Mouse (Mus musculus) testis, postnatal 14 days (tissue): Measurements from ENCODE around the gene Rgs6.

Source experiments
- DNase-seq: peaks from one replicate; pipeline ENCODE4 v3.0.0; 2021; ENCODE audit warnings: low spot score

Rgs6 gene

DNA sequence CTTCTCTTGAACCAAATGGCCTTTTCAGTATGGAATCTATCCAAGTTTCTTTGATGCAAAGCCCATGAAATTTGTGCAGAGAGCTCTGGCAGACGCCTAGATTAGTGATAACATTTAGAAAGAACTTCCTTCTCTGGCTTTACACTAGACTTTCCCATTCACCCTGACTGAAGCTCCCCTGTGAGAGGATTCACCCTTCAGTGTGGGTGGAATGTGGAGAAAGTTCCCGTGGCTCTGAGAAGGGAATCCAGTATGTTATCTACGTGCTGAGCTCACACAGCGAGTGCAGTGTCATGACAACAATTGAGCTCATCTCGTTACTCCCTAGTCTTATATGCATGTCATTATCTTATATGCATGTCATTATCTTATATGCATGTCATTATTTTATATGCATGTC, 61.9 kb downstream of the Rgs6 start:
- no peak for DNase-seq

DNA sequence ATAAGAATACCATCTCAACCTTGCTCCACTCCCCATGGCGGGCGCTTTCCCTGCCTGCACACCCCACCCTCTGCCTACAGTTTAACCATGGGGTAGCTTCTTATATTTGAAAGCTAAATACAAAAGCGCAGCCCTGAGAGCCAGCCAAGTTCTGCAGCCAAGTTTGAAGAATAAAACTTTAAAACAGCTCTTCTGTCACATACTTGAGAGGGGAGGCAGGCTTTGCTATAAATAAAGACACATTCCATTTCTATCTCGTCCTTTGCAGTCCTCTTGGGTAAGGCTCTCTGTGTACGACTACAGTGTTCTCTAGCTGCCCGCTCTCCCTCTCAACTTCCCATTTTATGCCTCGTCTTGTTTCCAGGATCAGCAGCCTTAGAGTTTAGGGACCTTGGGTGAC, 76.5 kb downstream of the Rgs6 start:
- no peak for DNase-seq

DNA sequence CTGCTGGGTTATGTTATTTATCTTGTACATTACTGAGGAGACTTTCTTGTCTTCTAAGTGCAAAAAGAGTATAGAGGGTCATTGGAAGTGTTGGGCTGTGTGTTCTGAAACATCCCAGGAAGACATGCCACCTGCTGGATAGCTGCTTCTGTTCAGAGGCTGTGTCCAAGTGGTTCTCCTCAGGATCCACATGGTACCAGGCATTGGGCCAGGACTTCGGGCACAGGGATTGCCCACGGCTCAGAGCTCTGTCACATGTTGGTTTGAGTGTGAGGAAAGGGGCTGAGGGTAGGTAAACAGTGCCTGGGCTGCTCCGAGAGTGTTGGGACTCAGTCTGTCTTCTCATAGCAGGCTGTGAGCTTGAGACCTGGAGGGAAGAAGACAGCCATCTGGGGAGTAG, 79.3 kb downstream of the Rgs6 start:
- no peak for DNase-seq

DNA sequence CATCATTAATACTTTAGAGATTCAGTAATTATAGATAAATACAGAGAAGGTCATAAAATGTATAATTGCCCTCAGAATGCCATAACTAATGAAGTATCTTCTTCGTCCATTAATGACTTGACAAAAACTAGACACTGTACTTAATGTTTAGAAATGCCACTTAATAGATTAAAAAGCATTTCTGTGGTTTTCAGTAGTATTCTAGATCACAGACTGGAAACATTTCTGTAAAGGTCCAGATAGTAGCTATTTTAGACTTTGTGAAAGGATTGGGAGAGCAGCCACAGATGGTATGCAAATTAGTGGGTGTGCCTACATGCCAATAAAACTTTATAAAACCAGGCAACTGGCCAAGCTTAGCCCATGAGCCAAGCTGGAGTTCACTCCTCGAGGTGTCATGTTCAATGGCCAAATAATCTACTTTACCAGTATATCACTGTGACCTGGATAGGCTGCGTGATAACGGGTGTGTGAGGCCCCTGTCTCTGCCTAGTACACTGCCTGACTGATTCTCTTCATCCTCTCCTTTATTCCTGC, 82.2 kb downstream of the Rgs6 start:
- DNase-seq = no peak

DNA sequence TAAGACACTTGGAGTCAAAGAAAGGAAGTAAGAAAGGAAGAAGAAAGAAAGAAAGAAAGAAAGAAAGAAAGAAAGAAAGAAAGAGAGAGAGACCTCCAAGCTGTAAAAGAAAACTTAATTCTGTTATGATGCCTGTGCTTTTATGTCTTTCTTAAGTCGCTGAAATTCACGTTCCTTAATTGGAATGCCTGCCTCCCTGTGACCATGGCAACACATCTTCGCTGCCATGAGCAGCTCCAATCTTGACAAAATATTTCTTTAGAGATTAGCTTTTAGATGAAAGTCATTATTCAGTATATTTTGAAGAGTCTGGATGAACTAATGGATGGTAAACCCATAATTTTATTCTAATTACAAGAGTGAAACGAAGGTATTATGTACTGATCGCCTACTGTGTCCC, 83.5 kb downstream of the Rgs6 start:
- no peak for DNase-seq

DNA sequence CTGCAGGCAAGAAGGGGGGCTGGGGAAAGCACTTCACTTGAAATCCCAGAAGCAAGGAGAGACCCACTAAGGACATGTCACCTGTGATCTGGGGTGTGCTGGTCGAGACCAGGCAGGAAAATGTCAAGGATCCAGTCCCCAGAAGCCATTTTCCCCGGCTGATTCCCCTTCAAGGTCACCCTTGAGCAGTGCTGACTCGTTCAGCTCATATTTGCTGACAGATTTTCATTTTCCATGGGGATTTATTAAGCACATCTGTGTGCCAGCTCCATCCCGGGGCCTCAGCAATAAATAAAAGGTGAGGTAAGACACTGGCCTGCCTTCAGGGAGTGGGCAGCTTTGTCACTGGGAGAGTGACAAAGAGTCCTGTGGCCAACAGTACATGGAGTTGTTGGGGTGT, 87.0 kb downstream of the Rgs6 start:
- DNase-seq = no peak

DNA sequence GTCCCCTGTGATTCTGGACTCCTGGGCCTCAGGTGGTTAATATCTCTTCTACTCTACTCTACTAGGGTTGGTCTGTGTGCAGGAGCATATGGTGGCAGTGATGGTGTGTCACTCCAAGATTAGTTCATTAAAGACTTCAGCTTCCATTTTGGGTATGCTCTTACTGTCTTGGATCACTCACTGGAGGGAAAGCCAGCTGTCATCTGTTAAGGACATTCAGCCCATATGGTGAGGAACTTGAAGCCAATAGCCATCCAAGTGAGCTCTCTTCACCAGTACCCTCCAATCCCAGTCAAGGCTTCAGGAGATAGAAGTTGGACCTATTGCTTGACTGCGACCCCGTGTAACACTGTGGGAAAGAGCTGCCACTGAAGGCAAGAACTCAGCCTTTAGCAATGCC, 98.9 kb downstream of the Rgs6 start:
- DNase-seq = no peak

DNA sequence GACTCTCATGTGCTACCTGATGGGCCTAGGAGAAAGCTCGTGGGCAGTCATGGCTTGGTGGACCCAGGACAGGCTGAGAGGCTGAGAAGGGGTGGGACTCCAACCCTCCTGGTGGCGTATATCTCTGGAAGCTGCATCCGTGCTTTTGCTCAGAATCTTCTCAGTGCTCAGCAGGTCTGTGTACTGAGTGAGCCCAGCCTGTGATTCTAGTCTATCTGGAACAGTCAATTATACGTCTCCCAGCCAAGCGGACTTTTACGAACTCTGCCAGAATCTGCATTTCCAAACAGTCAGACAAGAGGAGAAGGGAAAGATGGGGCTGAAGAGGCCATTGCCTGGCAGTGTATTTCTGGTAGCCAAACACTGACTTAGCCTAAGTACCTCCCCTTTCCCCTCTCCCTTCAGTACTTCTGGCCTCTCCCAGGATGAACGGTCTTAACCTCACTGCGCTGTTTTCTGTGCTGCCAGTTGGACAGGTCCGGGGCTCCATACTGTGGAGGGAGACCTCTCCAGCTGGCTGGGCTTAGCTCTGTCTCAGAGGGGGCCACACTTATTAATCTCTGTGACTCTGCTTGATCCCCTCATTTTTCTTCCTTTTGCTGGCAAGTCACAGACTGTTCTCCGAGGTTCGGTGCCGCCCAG, 110.9 kb downstream of the Rgs6 start:
- DNase-seq = no peak

DNA sequence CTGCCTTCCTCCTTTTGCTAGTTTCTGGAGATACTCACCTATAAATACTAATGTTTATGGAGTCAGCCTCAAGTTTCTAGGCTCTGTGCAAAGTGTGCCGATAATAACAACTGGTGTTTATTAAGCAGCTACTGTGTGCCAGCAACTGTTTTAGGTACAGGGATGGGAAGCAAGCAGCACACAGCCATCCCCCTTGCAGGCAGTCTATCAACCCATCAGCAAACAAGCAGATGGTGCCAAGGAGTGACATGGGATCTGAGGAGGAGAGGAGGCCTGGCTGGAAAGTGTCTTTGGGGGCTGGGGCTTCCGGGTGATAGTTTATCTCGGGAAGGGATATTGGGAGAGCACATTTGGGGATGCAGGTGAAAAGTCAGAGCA, 111.4 kb downstream of the Rgs6 start:
- no peak for DNase-seq

DNA sequence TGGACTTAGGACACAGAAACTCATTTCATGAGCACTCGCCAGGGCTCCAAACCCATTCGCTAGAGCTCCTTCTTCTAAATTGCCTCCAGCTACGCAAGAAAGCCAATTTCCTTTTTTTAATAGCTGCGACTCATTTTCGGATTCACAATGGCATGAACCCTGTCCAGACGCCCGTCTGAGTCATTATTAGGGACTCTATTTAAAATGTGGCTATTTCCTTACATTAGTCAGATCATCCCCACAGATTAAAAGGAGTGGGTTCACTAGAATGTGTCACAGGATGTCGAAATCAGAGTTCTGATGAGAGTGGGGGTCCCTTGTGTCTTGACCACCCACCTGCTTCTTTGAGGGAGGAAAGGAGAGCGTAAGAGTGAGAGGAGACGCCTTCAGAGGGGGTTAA, 112.1 kb downstream of the Rgs6 start:
- DNase-seq = no peak

DNA sequence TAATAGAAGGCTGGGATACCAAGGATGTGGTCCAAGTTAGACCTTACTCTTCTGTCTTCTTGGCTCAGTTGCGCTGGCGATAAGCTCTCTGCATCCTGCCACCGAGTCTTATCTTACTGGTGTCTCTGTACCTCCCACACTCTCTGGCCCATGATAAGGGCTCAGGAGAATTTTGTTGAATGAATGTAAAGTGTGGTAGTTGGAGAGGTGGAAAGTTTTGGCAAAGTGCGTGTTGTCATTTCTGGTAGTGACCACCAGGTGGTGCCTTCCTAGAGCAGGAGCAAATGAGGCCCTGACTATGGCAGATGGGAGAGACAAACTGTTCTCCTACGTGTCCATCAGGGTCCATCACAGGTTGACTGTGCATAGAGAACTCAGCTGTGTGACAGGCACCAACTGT, 112.7 kb downstream of the Rgs6 start:
- no peak for DNase-seq

DNA sequence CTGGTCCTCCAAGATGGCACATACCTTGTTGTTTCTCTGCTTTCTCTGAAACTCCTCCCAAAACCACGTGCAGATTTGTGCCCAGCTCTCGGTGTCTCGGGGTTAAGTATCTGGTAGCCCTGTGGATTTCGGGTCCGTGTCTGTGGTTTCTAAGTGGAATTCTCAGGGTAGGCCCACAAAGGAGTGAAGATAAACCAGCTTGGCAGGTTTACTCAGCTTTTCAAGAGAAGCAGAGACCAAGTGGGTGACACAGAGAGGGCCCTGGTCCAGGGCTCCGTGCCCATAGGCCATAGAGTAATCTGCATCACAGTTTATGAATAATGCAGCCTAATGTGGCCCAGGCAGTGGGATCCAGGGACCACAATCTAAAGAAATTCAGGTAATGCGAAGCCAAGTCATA, 113.3 kb downstream of the Rgs6 start:
- no peak for DNase-seq

DNA sequence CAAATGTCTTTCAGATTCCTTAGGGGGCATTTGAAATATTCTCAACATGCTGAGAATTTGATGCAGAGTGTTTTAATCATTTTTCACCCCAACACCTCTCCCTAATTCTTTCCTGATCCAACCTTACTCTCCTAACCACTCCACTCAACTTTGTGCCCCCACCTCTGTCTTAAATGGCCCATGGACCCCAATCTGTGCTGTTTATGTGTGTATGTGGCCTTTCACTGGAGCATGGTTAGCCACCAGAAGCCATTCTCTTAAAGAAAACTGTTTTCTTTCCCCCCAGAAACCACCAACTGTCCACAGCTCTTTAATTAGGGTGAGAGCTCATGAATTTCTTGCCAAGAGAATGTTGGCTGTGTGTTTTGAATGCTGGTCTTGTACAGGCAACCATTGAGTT, 122.3 kb downstream of the Rgs6 start:
- no peak for DNase-seq

DNA sequence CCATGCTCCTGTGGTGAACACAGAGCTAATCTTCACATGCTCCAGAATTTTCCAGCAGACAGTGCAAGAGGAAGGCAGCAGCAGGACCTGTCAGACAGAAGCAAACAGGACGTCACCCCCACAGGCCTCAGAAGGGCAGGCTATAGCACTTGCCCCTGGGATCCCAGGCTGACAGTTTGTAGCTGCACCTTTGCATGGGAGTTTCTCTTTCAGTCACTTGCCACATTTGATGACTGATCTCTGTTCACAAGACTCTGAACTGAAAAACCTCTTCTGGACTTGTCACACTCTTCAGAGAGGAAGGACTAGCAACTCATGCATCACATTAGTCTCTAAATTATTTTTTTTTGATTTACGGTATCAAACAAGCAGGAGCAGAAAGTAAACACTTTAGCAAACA, 126.2 kb downstream of the Rgs6 start:
- no peak for DNase-seq

DNA sequence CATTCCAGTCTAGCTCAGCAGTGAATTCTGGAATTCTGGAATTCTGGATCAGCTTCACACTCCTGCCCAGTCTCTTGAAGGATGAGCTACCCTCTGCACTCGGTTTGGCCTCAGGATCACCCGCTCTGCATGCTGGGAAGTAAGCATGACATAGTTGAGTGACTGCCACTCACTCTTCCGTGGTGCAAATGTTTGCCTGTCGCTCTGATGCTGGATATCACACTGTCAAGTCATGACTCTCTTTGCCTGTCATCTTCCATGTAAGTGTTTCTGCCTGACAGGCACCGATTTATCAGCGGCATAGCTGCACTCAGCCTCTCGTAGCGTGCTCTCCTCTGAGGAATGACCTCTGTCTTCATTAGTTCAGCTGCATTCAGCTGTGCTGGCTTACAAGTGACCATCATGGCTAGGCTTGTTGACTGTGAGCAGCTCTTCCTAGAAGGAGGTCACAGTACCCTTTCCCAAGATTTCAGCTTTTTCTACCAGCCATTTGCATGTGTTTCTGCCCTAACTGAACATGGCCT, 135.0 kb downstream of the Rgs6 start:
- no peak for DNase-seq

DNA sequence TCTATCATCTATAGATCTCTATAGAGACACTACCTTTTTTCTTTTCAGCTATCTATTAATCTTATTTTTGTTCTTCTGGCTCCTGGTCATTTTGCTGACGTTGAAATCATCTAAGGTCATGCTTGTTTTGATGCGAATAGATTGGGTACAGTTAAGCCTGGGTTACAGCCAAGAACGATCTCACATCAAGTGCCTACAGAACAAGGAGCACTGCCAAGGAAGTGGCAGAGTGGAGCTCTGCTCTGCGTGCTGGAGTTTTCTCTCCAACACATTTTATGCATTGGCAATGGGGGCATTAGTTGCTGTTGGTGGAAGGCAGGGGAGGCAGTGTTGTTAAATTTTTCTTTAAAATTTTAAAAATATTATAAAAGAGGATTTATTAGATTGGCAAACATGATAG, 138.2 kb downstream of the Rgs6 start:
- DNase-seq = no peak

DNA sequence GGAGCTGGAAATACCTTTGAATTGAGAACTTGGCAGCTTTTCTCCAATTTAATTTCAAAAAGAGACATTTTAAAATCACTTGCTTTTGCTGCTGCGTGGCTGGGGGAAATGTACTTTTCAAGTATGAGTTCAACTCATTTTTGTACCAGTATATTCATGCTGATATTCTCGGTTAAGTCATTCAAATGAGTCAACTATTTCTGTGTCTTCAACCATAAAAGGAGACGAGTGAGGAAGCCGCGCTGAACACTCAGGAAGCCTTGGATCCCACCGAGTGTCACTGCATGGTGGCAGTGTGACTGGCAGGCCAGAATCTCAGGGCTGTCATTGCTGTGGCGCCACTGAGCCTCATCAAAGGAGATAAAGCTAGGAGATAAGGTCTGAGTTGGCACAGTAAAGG, 143.5 kb downstream of the Rgs6 start:
- no peak for DNase-seq

DNA sequence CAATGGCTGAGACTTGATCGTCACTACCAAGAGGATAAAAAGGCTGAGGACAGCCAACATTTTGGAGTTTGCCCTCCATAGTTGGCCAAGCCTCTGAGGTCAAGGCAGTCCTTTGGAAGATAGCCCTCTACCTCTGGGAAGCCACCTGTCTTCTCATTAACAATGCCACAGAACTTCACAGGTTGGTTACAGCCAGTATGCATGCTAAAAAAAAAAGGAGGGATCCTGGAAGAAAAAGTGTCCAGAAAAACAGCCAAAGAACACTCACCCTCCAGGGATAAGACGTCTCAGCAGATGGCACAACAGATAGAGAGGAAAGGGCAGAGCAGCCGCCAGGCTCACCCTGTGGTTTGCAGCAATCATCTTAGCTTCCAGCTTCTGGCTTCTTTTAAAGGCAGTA, 154.9 kb downstream of the Rgs6 start:
- DNase-seq = no peak

DNA sequence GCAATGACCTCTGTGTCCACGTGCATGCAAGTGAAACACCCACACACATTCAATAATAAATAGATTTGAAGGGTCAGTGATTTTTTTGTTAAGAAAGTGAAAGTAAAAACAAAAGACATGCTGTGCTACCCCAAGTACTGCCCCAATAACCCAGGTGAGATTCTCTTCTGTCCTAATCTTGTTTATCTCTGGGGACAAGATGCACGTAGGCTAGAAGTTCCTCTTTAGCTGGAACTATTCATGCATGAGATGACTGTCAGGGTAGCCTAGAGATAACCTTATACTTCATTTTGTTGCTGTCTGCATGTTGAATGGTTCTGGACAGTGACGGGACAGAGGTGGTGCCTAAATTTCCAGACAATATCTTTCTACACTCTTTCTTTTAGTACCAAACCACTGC, 155.9 kb downstream of the Rgs6 start:
- DNase-seq = no peak

DNA sequence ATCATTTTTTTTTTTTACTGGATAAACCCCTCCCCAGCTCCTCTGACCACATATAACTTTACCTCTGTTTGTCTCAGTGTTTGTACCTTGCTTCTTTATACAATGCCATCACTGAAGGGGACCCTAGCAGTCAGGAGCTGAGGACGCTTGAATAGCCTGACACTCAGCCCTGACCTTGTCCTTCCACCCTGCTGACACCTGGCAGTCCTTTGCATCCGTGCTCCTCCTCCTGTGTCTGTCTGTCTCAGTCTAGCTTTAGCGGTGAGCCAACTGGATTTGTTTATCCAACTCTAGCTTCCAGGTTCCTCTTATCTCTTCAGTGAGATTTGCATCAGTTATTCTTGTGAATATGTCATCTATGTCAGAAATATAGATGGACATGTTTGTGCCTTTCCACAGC, 156.7 kb downstream of the Rgs6 start:
- DNase-seq = no peak

DNA sequence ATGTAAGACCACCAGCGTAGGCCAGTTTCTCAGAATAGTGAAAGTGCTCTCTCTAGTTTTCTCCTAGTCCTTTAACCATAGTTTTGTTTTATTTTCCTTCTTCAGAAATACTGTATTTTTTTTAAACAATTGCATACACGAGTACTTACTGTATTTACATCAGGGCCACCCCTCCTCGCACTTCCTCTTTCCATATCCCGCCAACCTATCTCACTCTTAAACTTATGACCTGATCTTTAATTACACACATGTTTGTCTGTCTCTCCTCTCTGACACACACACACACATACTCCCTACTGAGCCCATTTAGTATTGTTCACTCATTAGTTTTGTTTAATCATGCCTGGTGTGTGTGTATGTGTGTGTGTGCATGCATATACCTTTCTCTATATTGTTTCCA, 159.0 kb downstream of the Rgs6 start:
- no peak for DNase-seq

DNA sequence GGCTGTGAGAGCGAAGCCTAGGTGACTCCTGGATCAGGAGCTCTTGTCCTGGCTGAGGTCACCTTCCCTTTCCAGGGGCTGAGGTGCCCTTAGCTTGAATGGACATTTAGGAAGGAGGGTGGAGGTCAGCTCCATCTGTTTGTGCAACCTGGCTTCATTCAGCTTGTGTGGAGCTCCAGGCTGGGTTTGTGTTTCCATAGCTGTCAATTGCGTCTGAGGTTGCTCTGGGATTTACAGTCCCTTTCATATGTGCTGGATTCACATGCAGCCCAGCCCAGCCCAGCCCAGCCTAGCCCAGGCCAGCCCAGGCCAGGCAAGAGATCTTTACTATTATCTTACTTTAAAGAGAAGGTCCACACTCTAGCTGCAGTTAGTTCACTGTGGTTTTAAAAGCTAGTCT, 163.8 kb downstream of the Rgs6 start:
- no peak for DNase-seq

DNA sequence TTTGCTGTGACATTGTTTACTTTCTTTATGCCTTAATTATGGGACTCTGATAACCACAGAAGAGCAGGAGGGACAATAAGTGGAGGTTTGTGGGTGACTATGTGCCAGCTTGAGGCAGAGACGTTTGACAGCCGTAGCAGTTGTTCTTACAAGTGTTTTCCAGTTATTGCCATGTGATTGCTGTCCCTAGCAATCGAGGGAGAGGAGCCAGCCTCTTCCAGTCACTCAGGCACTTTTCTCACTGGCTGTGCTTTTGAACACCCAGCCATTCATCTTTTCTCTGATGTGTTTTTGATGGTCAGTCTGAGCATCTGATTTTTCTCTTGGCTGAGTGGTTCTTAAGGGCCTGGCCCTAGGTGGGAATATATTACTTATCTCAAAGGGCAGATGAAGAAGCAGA, 166.4 kb downstream of the Rgs6 start:
- DNase-seq = no peak

DNA sequence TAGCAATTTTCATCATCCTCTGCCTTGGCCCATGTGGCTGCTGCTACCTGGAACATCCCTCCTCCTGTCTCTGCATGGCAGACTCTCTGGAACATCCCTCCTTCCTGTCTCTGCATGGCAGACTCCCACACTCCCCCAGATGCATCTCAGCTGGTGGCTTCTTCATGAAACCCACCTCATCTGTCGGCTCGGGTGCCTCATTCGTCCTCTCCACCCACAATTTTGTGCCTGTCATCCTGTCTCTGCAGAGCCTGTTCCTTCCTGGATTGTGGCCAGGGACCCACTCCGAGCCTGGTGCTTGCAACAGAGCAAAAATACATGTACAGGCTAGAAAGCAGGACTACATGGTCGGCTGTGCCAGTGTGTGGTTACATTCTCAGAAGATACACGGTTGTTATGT, 168.7 kb downstream of the Rgs6 start:
- no peak for DNase-seq

DNA sequence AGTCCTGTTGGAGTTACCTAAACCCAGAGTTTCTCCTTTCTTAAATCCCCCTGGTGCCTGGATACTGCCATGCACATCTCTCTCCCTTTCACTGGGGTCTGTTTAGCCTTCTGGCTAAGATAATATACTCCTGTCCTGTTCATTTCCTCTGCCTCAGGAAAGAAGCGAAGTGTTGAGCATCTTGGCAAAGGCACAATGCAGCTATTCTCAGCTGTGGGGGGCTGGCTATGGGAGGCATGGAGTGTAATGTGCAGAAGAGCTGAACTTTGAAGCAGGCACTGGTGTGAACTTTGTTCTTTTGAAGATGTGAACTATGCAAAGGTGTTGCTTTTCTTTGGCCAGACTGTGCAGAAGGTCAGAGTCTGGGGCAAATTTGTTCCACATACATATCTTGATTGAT, 169.3 kb downstream of the Rgs6 start:
- no peak for DNase-seq
